Mouse (Mus musculus): ENCODE measurements around the gene Kctd18. TPM values are rescaled to one million over a fixed set of nuclear protein-coding genes. Genes with fewer than 3 reads are reported as not detected.
A peak's percentile ranks its signal among the peaks of the same experiment; 100 is the strongest.
"Not testable (repeated sequence)": the region's sequence is repeated elsewhere in the genome, so short reads cannot be mapped to it uniquely, and the experiment has no call there.

The Kctd18 gene
- polyA plus RNA-seq, 1 experiment from 2014 or later = 18.4 TPM

- DNase-seq = no peak
- Histone ChIP-seq H3K36me3 (ENCODE audit: insufficient read depth) (no peaks in the 10 kb centered on the region), H3K4me3 (ENCODE audit: low read depth, low read length) (no peak overlapping the region), H3K9me3 (ENCODE audit: low read depth, low read length) (no peaks in the 10 kb centered on the region), H3K4me1 (ENCODE audit: insufficient read depth) (0 out of 2 replicates have a peak, but pooled peaks cover 14% of the 10 kb centered on the region), H3K4me2 (no peak overlapping the region), H3K27me3 (ENCODE audit: insufficient read depth, low read length) (no peaks in the 10 kb centered on the region), H3K27ac (ENCODE audit: low read depth) (no peak overlapping the region), H3K9ac (no peak overlapping the region)
- 85% methylated on average over 11 of the region's 11 CpGs for WGBS
- no peak for ATAC-seq (ENCODE audit: insufficient read depth)
- no peak for TF ChIP-seq CTCF (IDR thresholded peaks at IDR 0.05; ENCODE audit: low read depth)
These were observed 36.8 kb upstream of the Kctd18 start for GRCm38 (mm10) chr1:58055598-58055997.

GRCm38 (mm10) chr1:58049126-58049525 is 30.4 kb upstream of the Kctd18 start:
- no peak overlapping the region for H3K4me3 ChIP-seq (ENCODE audit: low read depth, low read length)
- no peak overlapping the region for H3K27ac ChIP-seq (ENCODE audit: low read depth)
- no peak for ATAC-seq (ENCODE audit: insufficient read depth)
- 90% methylated on average over 5 of the region's 5 CpGs for WGBS
- H3K36me3 ChIP-seq (ENCODE audit: insufficient read depth) = no peaks in the 10 kb centered on the region
- H3K9me3 ChIP-seq (ENCODE audit: low read depth, low read length) = no peaks in the 10 kb centered on the region
- TF ChIP-seq CTCF (IDR thresholded peaks at IDR 0.05; ENCODE audit: low read depth) = no peak
- no peak for DNase-seq
- H3K4me2 ChIP-seq = no peak overlapping the region
- H3K27me3 ChIP-seq (ENCODE audit: insufficient read depth, low read length) = no peaks in the 10 kb centered on the region
- no peak overlapping the region for H3K9ac ChIP-seq
- no peaks in the 10 kb centered on the region for H3K4me1 ChIP-seq (ENCODE audit: insufficient read depth)

GRCm38 (mm10) chr1:58046721-58047290 is 28.1 kb upstream of the Kctd18 start:
- Histone ChIP-seq H3K4me3 (ENCODE audit: low read depth, low read length) (no peak overlapping the region), H3K36me3 (ENCODE audit: insufficient read depth) (no peaks in the 10 kb centered on the region), H3K9ac (no peak overlapping the region), H3K4me1 (ENCODE audit: insufficient read depth) (no peaks in the 10 kb centered on the region), H3K27ac (ENCODE audit: low read depth) (no peak overlapping the region), H3K4me2 (no peak overlapping the region), H3K9me3 (ENCODE audit: low read depth, low read length) (no peaks in the 10 kb centered on the region), H3K27me3 (ENCODE audit: insufficient read depth, low read length) (no peaks in the 10 kb centered on the region)
- ATAC-seq (ENCODE audit: insufficient read depth) (no peak), DNase-seq (no peak)
- 50% methylated on average over 3 of the region's 3 CpGs for WGBS
- no peak for TF ChIP-seq CTCF (IDR thresholded peaks at IDR 0.05; ENCODE audit: low read depth)

DNA sequence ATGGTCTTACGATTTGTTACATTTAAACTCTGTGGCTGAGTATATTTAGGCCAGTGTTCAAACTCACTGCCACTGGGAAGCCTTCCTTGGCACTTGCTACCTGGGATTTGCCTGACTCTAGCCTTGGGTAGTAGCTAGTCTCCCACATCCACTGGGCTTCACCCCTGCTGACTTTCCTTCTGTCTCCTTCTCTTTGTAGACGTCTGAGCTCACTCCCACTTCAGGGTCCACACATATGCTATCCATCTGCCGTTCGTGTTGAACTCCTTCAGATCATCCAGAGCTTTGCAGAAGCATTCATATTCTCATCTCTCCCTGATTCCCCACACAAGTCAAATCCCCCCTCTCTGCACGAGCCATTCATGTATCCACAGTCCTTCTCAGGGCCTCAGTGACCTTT is 26.8 kb upstream of the Kctd18 start:
- Histone ChIP-seq H3K4me3 (ENCODE audit: low read depth, low read length) (no peak overlapping the region), H3K9ac (no peak overlapping the region), H3K4me1 (ENCODE audit: insufficient read depth) (no peaks in the 10 kb centered on the region), H3K4me2 (no peak overlapping the region), H3K9me3 (ENCODE audit: low read depth, low read length) (no peaks in the 10 kb centered on the region), H3K27me3 (ENCODE audit: insufficient read depth, low read length) (no peaks in the 10 kb centered on the region), H3K36me3 (ENCODE audit: insufficient read depth) (no peaks in the 10 kb centered on the region), H3K27ac (ENCODE audit: low read depth) (no peak overlapping the region)
- ATAC-seq (ENCODE audit: insufficient read depth) (no peak), DNase-seq (no peak)
- WGBS = 54% methylated on average over 5 of the region's 5 CpGs
- TF ChIP-seq CTCF (IDR thresholded peaks at IDR 0.05; ENCODE audit: low read depth) = no peak

DNA sequence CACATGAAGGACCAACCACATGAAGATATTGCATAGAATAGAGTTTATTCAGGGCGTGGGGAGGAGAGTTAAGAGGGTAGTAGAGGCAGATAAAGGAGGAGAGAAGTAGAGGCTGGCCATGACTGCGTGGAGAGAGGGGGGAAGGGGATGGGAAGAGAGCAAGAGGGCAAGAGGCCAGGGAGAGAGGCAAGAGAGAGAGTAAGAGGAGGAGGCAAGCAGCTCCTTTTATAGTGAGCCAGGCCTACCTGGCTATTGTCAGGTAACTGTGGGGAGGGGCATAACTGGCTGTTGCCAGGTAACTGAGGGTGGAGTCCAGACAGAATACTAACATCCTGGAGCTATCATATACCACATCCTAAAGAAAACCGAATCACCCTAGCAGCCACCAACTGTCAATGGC is 26.3 kb upstream of the Kctd18 start:
- Histone ChIP-seq H3K9ac (no peak overlapping the region), H3K4me2 (no peak overlapping the region), H3K27ac (ENCODE audit: low read depth) (no peak overlapping the region), H3K9me3 (ENCODE audit: low read depth, low read length) (no peaks in the 10 kb centered on the region), H3K4me3 (ENCODE audit: low read depth, low read length) (no peak overlapping the region), H3K36me3 (ENCODE audit: insufficient read depth) (no peaks in the 10 kb centered on the region), H3K4me1 (ENCODE audit: insufficient read depth) (no peaks in the 10 kb centered on the region), H3K27me3 (ENCODE audit: insufficient read depth, low read length) (no peaks in the 10 kb centered on the region)
- 55% methylated on average over 3 of the region's 3 CpGs for WGBS
- DNase-seq = no peak
- TF ChIP-seq CTCF (IDR thresholded peaks at IDR 0.05; ENCODE audit: low read depth) = no peak
- no peak for ATAC-seq (ENCODE audit: insufficient read depth)

GRCm38 (mm10) chr1:58037306-58037705 is 18.6 kb upstream of the Kctd18 start:
- H3K9me3 ChIP-seq (ENCODE audit: low read depth, low read length); H3K27me3 ChIP-seq (ENCODE audit: insufficient read depth, low read length); DNase-seq; H3K4me3 ChIP-seq (ENCODE audit: low read depth, low read length); ATAC-seq (ENCODE audit: insufficient read depth); H3K4me2 ChIP-seq; H3K4me1 ChIP-seq (ENCODE audit: insufficient read depth); H3K9ac ChIP-seq; H3K36me3 ChIP-seq (ENCODE audit: insufficient read depth); H3K27ac ChIP-seq (ENCODE audit: low read depth): not testable (repeated sequence)
- 90% methylated on average over 9 of the region's 9 CpGs for WGBS

DNA sequence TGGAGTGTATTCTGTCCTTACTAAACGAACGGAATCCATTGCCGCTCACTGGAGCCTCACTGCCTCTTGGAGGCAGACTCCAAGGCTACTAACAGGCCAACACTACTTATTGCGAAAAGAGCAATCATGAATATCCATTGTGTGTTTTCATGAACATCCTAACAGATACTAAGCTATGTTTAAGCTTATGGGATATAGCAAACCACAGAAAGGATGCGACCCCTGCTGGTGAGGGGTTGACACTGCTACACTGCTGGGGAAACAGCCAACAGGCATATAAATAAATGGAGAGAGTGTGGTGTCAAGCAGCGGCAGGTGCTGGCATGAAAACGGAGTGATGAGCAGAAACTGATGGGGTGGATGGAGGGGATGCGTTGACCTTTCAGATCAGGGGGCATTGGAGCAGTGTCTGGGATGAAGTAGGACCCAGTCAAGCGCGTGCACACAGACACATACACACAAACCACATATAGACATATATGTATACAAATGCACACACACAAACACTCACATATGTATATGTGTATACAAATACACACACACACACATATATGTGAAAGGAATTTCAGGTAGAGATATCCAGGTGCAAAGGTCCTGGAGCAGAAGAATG is 12.5 kb upstream of the Kctd18 start:
- ATAC-seq (ENCODE audit: insufficient read depth) (0 out of 2 replicates have a peak, but pooled peaks have one; percentile 15), DNase-seq (peak; percentile 87)
- no peaks in the 10 kb centered on the region for H3K9me3 ChIP-seq (ENCODE audit: low read depth, low read length)
- 59% methylated on average over 10 of the region's 10 CpGs for WGBS
- no peak overlapping the region for H3K4me3 ChIP-seq (ENCODE audit: low read depth, low read length)
- peak; percentile 94 for TF ChIP-seq CTCF (IDR thresholded peaks at IDR 0.05; ENCODE audit: low read depth)
- H3K9ac ChIP-seq = no peak overlapping the region
- no peak overlapping the region for H3K4me2 ChIP-seq
- no peaks in the 10 kb centered on the region for H3K27me3 ChIP-seq (ENCODE audit: insufficient read depth, low read length)
- no peak overlapping the region for H3K27ac ChIP-seq (ENCODE audit: low read depth)
- peaks cover 7% of the 10 kb centered on the region for H3K4me1 ChIP-seq (ENCODE audit: insufficient read depth)
- 0 out of 2 replicates have a peak, but pooled peaks cover 6% of the 10 kb centered on the region for H3K36me3 ChIP-seq (ENCODE audit: insufficient read depth)
